Mouse (Mus musculus): ENCODE results near the gene Fbxo39. TPM values are rescaled to one million over a fixed set of nuclear protein-coding genes. Genes with fewer than 3 reads are reported as not detected.

The Fbxo39 gene
- polyA plus RNA-seq, 1 experiment from 2014 or later, result not detected

GRCm38 (mm10) chr11:72301334-72301733 lies 12.9 kb upstream of the Fbxo39 start, which contains the start of gene Xaf1:
Xaf1 (plus strand) TSS chr11:72301629.
- WGBS (ENCODE audit: insufficient replicate concordance), result 15% methylated on average over 6 of the region's 6 CpGs
- Histone ChIP-seq H3K4me3 (ENCODE audit: low read depth, low read length) (no peak within 1 kb of the TSS), H3K4me1 (ENCODE audit: control insufficient read depth, insufficient read depth, low read length) (0 out of 2 replicates have a peak, but pooled peaks cover 4% of the 10 kb centered on the region), H3K27ac (ENCODE audit: low read depth, low read length) (0 out of 2 replicates have a peak within 1 kb of the TSS, but pooled peaks have one; percentile 3), H3K9ac (ENCODE audit: low read depth, low read length) (no peak within 1 kb of the TSS), H3K36me3 (ENCODE audit: control insufficient read depth, insufficient read depth, low read length) (no peaks in the 10 kb centered on the region), H3K27me3 (ENCODE audit: control insufficient read depth, insufficient read depth, low read length) (no peaks in the 10 kb centered on the region), H3K4me2 (peak within 1 kb of the TSS; percentile 46), H3K9me3 (replicated peaks; ENCODE audit: control insufficient read depth, low read length) (no peaks in the 10 kb centered on the region)
- ATAC-seq (replicated peaks; ENCODE audit: insufficient number of reproducible peaks, low FRiP score, low TSS enrichment), result no peak

DNA sequence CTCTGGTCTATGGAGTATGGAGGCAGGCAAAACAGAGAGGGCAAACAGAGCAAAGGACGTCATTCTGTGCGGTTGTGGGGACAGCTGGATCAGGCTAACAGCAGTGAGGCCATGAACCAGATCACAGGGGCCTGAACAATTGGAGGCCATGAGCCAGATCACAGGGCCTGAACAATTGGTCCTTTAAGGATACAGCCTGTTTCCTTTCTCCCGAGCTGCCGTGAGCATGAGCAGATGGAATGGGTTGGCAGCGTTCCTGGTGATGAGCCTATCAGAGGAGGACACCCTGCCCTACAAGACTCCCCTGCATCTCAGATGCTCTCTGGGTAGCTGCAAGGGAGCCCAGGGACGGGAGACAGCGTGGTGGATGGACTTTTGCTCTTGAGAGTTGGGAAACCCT lies 12.0 kb upstream of the Fbxo39 start:
- H3K4me3 ChIP-seq (ENCODE audit: low read depth, low read length), result no peak overlapping the region
- H3K9me3 ChIP-seq (replicated peaks; ENCODE audit: control insufficient read depth, low read length), result no peaks in the 10 kb centered on the region
- H3K9ac ChIP-seq (ENCODE audit: low read depth, low read length), result no peak overlapping the region
- H3K4me1 ChIP-seq (ENCODE audit: control insufficient read depth, insufficient read depth, low read length), result 0 out of 2 replicates have a peak, but pooled peaks cover 4% of the 10 kb centered on the region
- no peaks in the 10 kb centered on the region for H3K36me3 ChIP-seq (ENCODE audit: control insufficient read depth, insufficient read depth, low read length)
- ATAC-seq (replicated peaks; ENCODE audit: insufficient number of reproducible peaks, low FRiP score, low TSS enrichment), result no peak
- H3K27ac ChIP-seq (ENCODE audit: low read depth, low read length), result no peak overlapping the region
- no peaks in the 10 kb centered on the region for H3K27me3 ChIP-seq (ENCODE audit: control insufficient read depth, insufficient read depth, low read length)
- WGBS (ENCODE audit: insufficient replicate concordance), result 80% methylated on average over 7 of the region's 7 CpGs
- peak overlapping the region; percentile 46 for H3K4me2 ChIP-seq

DNA sequence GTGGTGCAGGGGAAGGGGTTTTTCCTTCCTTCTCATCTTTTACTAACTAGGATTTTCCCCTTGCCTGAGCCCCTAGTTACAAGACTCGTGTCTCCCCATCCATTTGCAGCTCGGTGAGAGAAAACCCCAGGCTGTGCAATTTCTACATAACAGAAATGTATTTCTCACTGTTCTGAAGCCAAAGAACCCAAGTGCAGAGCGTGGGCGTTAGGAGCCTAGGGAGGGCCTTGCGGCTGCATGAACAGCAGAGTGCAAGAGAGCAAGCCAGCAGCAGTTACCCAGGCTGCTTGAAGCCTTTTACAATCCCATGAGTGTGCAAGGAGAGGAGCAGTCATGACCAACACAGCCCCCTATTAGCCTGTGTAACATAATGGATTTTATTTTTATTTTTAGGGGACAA lies 6.8 kb upstream of the Fbxo39 start:
- no peak overlapping the region for H3K9ac ChIP-seq (ENCODE audit: low read depth, low read length)
- H3K27me3 ChIP-seq (ENCODE audit: control insufficient read depth, insufficient read depth, low read length), result no peaks in the 10 kb centered on the region
- H3K4me3 ChIP-seq (ENCODE audit: low read depth, low read length), result no peak overlapping the region
- no peaks in the 10 kb centered on the region for H3K36me3 ChIP-seq (ENCODE audit: control insufficient read depth, insufficient read depth, low read length)
- no peaks in the 10 kb centered on the region for H3K9me3 ChIP-seq (replicated peaks; ENCODE audit: control insufficient read depth, low read length)
- 84% methylated on average over 5 of the region's 5 CpGs for WGBS (ENCODE audit: insufficient replicate concordance)
- H3K27ac ChIP-seq (ENCODE audit: low read depth, low read length), result no peak overlapping the region
- H3K4me2 ChIP-seq, result no peak overlapping the region
- no peak for ATAC-seq (replicated peaks; ENCODE audit: insufficient number of reproducible peaks, low FRiP score, low TSS enrichment)
- peaks cover 5% of the 10 kb centered on the region for H3K4me1 ChIP-seq (ENCODE audit: control insufficient read depth, insufficient read depth, low read length)

- H3K4me2 ChIP-seq, result no peak overlapping the region
- WGBS (ENCODE audit: insufficient replicate concordance), result 4% methylated on average over 2 of the region's 2 CpGs
- H3K36me3 ChIP-seq (ENCODE audit: control insufficient read depth, insufficient read depth, low read length), result no peaks in the 10 kb centered on the region
- no peaks in the 10 kb centered on the region for H3K9me3 ChIP-seq (replicated peaks; ENCODE audit: control insufficient read depth, low read length)
- H3K9ac ChIP-seq (ENCODE audit: low read depth, low read length), result no peak overlapping the region
- peaks cover 5% of the 10 kb centered on the region for H3K4me1 ChIP-seq (ENCODE audit: control insufficient read depth, insufficient read depth, low read length)
- H3K4me3 ChIP-seq (ENCODE audit: low read depth, low read length), result no peak overlapping the region
- peak; percentile 69 for ATAC-seq (replicated peaks; ENCODE audit: insufficient number of reproducible peaks, low FRiP score, low TSS enrichment)
- H3K27ac ChIP-seq (ENCODE audit: low read depth, low read length), result no peak overlapping the region
- H3K27me3 ChIP-seq (ENCODE audit: control insufficient read depth, insufficient read depth, low read length), result peaks cover 10% of the 10 kb centered on the region
These were observed 5.3 kb upstream of the Fbxo39 start for GRCm38 (mm10) chr11:72308982-72309381.

DNA sequence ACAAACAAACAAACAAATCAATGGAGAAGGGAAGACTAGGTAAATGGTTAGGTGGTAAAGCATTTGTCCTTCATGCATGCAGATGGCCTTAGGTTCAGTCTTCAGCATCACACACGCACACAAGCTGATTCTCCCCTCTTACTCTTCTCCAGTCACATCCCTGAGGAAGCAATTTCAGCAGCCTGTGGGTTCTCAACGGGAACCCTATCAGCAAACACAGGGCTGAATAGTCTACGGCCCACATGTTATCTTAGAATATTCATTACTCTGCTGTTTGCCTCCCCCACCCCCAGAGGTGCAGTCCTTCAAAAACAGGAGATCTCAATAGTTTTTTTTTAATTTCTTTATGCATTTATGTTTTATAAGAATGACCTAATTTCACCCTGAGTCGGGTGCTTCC lies 3.8 kb upstream of the Fbxo39 start:
- Histone ChIP-seq H3K27me3 (ENCODE audit: control insufficient read depth, insufficient read depth, low read length) (peaks cover 25% of the 10 kb centered on the region), H3K9me3 (replicated peaks; ENCODE audit: control insufficient read depth, low read length) (no peaks in the 10 kb centered on the region), H3K4me3 (ENCODE audit: low read depth, low read length) (no peak overlapping the region), H3K9ac (ENCODE audit: low read depth, low read length) (no peak overlapping the region), H3K36me3 (ENCODE audit: control insufficient read depth, insufficient read depth, low read length) (no peaks in the 10 kb centered on the region), H3K4me2 (no peak overlapping the region), H3K4me1 (ENCODE audit: control insufficient read depth, insufficient read depth, low read length) (peaks cover 8% of the 10 kb centered on the region), H3K27ac (ENCODE audit: low read depth, low read length) (no peak overlapping the region)
- 63% methylated on average over 4 of the region's 4 CpGs for WGBS (ENCODE audit: insufficient replicate concordance)
- ATAC-seq (replicated peaks; ENCODE audit: insufficient number of reproducible peaks, low FRiP score, low TSS enrichment), result no peak

DNA sequence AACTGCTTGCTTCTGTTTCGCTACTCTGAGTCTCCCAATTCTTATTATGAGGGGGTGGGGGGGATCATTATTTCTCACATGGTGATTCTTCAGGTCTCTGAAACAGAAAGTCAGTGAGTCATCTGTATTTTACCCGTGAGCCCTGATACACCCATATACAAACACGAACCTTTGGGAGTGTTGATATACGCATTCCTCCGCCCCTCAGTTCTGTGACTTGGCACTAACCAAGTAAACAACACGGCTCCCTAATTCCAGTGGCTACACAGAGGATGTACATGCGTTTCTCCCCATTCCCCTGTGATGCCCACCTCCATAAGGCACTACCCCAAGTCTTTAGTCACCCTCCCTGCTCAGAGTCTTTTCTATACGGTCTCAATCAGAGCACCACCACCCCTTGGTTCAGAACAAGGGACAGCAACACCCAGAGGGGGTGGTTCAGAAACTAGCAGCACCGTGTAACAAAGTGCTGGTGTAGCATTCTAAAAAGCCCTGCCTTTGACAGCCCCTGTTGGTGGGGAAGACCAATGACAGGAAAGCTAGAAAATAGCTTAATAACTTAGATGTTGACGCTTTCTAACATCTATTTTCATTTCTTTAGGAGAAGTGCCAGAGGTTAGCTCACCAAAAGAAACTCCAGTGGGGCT lies 2.8 kb upstream of the Fbxo39 start:
- Histone ChIP-seq H3K4me1 (ENCODE audit: control insufficient read depth, insufficient read depth, low read length) (peaks cover 8% of the 10 kb centered on the region), H3K27me3 (ENCODE audit: control insufficient read depth, insufficient read depth, low read length) (peaks cover 30% of the 10 kb centered on the region), H3K27ac (ENCODE audit: low read depth, low read length) (no peak overlapping the region), H3K4me2 (no peak overlapping the region), H3K4me3 (ENCODE audit: low read depth, low read length) (no peak overlapping the region), H3K9ac (ENCODE audit: low read depth, low read length) (no peak overlapping the region), H3K36me3 (ENCODE audit: control insufficient read depth, insufficient read depth, low read length) (no peaks in the 10 kb centered on the region), H3K9me3 (replicated peaks; ENCODE audit: control insufficient read depth, low read length) (no peaks in the 10 kb centered on the region)
- 82% methylated on average over 10 of the region's 10 CpGs for WGBS (ENCODE audit: insufficient replicate concordance)
- no peak for ATAC-seq (replicated peaks; ENCODE audit: insufficient number of reproducible peaks, low FRiP score, low TSS enrichment)

- no peak overlapping the region for H3K4me2 ChIP-seq
- H3K27ac ChIP-seq (ENCODE audit: low read depth, low read length), result no peak overlapping the region
- H3K36me3 ChIP-seq (ENCODE audit: control insufficient read depth, insufficient read depth, low read length), result no peaks in the 10 kb centered on the region
- WGBS (ENCODE audit: insufficient replicate concordance), result 68% methylated on average over 5 of the region's 5 CpGs
- peaks cover 30% of the 10 kb centered on the region for H3K27me3 ChIP-seq (ENCODE audit: control insufficient read depth, insufficient read depth, low read length)
- H3K4me1 ChIP-seq (ENCODE audit: control insufficient read depth, insufficient read depth, low read length), result peaks cover 3% of the 10 kb centered on the region; the same call in 1 of the 2 replicates
- H3K9ac ChIP-seq (ENCODE audit: low read depth, low read length), result no peak overlapping the region
- no peak for ATAC-seq (replicated peaks; ENCODE audit: insufficient number of reproducible peaks, low FRiP score, low TSS enrichment)
- no peak overlapping the region for H3K4me3 ChIP-seq (ENCODE audit: low read depth, low read length)
- no peaks in the 10 kb centered on the region for H3K9me3 ChIP-seq (replicated peaks; ENCODE audit: control insufficient read depth, low read length)
These were observed 3.8 kb downstream of the Fbxo39 start for GRCm38 (mm10) chr11:72318026-72318425.

GRCm38 (mm10) chr11:72324431-72324830 lies 10.2 kb downstream of the Fbxo39 start:
- no peak overlapping the region for H3K4me3 ChIP-seq (ENCODE audit: low read depth, low read length)
- ATAC-seq (replicated peaks; ENCODE audit: insufficient number of reproducible peaks, low FRiP score, low TSS enrichment), result no peak
- H3K27me3 ChIP-seq (ENCODE audit: control insufficient read depth, insufficient read depth, low read length), result no peaks in the 10 kb centered on the region
- H3K4me2 ChIP-seq, result no peak overlapping the region
- H3K27ac ChIP-seq (ENCODE audit: low read depth, low read length), result no peak overlapping the region
- H3K9me3 ChIP-seq (replicated peaks; ENCODE audit: control insufficient read depth, low read length), result no peaks in the 10 kb centered on the region
- no peaks in the 10 kb centered on the region for H3K36me3 ChIP-seq (ENCODE audit: control insufficient read depth, insufficient read depth, low read length)
- no peak overlapping the region for H3K9ac ChIP-seq (ENCODE audit: low read depth, low read length)
- no peaks in the 10 kb centered on the region for H3K4me1 ChIP-seq (ENCODE audit: control insufficient read depth, insufficient read depth, low read length)
- WGBS (ENCODE audit: insufficient replicate concordance), result 64% methylated on average over 3 of the region's 3 CpGs

GRCm38 (mm10) chr11:72325701-72326100 lies 11.5 kb downstream of the Fbxo39 start:
- no peaks in the 10 kb centered on the region for H3K4me1 ChIP-seq (ENCODE audit: control insufficient read depth, insufficient read depth, low read length)
- 74% methylated on average over 4 of the region's 4 CpGs for WGBS (ENCODE audit: insufficient replicate concordance)
- ATAC-seq (replicated peaks; ENCODE audit: insufficient number of reproducible peaks, low FRiP score, low TSS enrichment), result no peak
- H3K27me3 ChIP-seq (ENCODE audit: control insufficient read depth, insufficient read depth, low read length), result no peaks in the 10 kb centered on the region
- no peak overlapping the region for H3K9ac ChIP-seq (ENCODE audit: low read depth, low read length)
- no peaks in the 10 kb centered on the region for H3K9me3 ChIP-seq (replicated peaks; ENCODE audit: control insufficient read depth, low read length)
- no peak overlapping the region for H3K4me3 ChIP-seq (ENCODE audit: low read depth, low read length)
- H3K36me3 ChIP-seq (ENCODE audit: control insufficient read depth, insufficient read depth, low read length), result no peaks in the 10 kb centered on the region
- no peak overlapping the region for H3K4me2 ChIP-seq
- H3K27ac ChIP-seq (ENCODE audit: low read depth, low read length), result no peak overlapping the region

Data from heart, embryonic 11.5 days (tissue).